Mouse (Mus musculus): Measurements from ENCODE around the gene Chl1.

GRCm38 (mm10) chr6:103546314-103546713 is 35.9 kb downstream of the Chl1 start:
- no peak for TF ChIP-seq CTCF (IDR thresholded peaks at IDR 0.05; ENCODE audit: insufficient read depth, low read length)
- TF ChIP-seq POLR2A (IDR thresholded peaks at IDR 0.05; ENCODE audit: borderline replicate concordance, extremely low read depth, low read depth, low read length): no peak
